Mouse (Mus musculus) urinary bladder, postnatal 10 days (tissue): ENCODE data around the gene H2al1c.
"Not testable (repeated sequence)": the region's sequence is repeated elsewhere in the genome, so short reads cannot be mapped to it uniquely, and the experiment has no call there.

ENCODE experiments used
- DNase-seq: peaks from one replicate; pipeline ENCODE4 v3.0.0; 2022; ENCODE audit warnings: low spot score

Gene H2al1c

GRCm38 (mm10) chrX:11305355-11305754 lies at the start of gene H2al1c:
H2al1c (plus strand) TSS chrX:11305655.
- DNase-seq: not testable (repeated sequence)

GRCm38 (mm10) chrX:11264918-11265317 lies 40.5 kb upstream of the H2al1c start:
- no peak for DNase-seq

GRCm38 (mm10) chrX:11267791-11268190 lies 37.7 kb upstream of the H2al1c start:
- no peak for DNase-seq

- DNase-seq: no peak
Observed at GRCm38 (mm10) chrX:11269074-11269473, 36.4 kb upstream of the H2al1c start.

- no peak for DNase-seq
Observed at GRCm38 (mm10) chrX:11273190-11273589, 32.3 kb upstream of the H2al1c start.

- no peak for DNase-seq
Observed at GRCm38 (mm10) chrX:11277083-11277482, 28.4 kb upstream of the H2al1c start.

GRCm38 (mm10) chrX:11280741-11281140 lies 24.7 kb upstream of the H2al1c start:
- DNase-seq: no peak

- no peak for DNase-seq
Observed at GRCm38 (mm10) chrX:11288306-11288882, 17.1 kb upstream of the H2al1c start.

- DNase-seq: no peak
Observed at GRCm38 (mm10) chrX:11289244-11289643, 16.2 kb upstream of the H2al1c start.

- not testable (repeated sequence) for DNase-seq
Observed at GRCm38 (mm10) chrX:11298957-11299356, 6.5 kb upstream of the H2al1c start, which contains the start of gene H2al1a. H2al1a (plus strand) TSS chrX:11299257.

GRCm38 (mm10) chrX:11302132-11302531 lies 3.3 kb upstream of the H2al1c start, which contains the start of gene H2al1b:
H2al1b (plus strand) TSS chrX:11302432.
- not testable (repeated sequence) for DNase-seq

GRCm38 (mm10) chrX:11308524-11308923 lies 3.1 kb downstream of the H2al1c start, which contains the start of gene H2al1d:
H2al1d (plus strand) TSS chrX:11308824.
- DNase-seq: not testable (repeated sequence)

- DNase-seq: not testable (repeated sequence)
Observed at GRCm38 (mm10) chrX:11311634-11312033, 6.2 kb downstream of the H2al1c start, which contains the start of gene H2al1e. H2al1e (plus strand) TSS chrX:11311934.

- DNase-seq: not testable (repeated sequence)
Observed at GRCm38 (mm10) chrX:11314858-11315257, 9.4 kb downstream of the H2al1c start, which contains the start of gene H2al1f. H2al1f (plus strand) TSS chrX:11315158.

- not testable (repeated sequence) for DNase-seq
Observed at GRCm38 (mm10) chrX:11317956-11318355, 12.5 kb downstream of the H2al1c start, which contains the start of gene H2al1g. H2al1g (plus strand) TSS chrX:11318256.

- not testable (repeated sequence) for DNase-seq
Observed at GRCm38 (mm10) chrX:11321192-11321591, 15.7 kb downstream of the H2al1c start, which contains the start of gene H2al1h. H2al1h (plus strand) TSS chrX:11321492.

- DNase-seq: not testable (repeated sequence)
Observed at GRCm38 (mm10) chrX:11324359-11324758, 18.9 kb downstream of the H2al1c start, which contains the start of gene H2al1i. H2al1i (plus strand) TSS chrX:11324659.

- DNase-seq: not testable (repeated sequence)
Observed at GRCm38 (mm10) chrX:11327522-11327921, 22.1 kb downstream of the H2al1c start, which contains the start of gene H2al1j. H2al1j (plus strand) TSS chrX:11327822.

GRCm38 (mm10) chrX:11345762-11346161 lies 40.3 kb downstream of the H2al1c start:
- no peak for DNase-seq

GRCm38 (mm10) chrX:11346756-11347155 lies 41.3 kb downstream of the H2al1c start:
- no peak for DNase-seq
